Mouse (Mus musculus) liver, adult 2 months (tissue): ENCODE measurements around the gene Gtf3c4.

Experiments
- CTCF ChIP-seq: fragments of 200-500 bp; IDR thresholded peaks from 2 replicates; pipeline ENCODE4 v1.5.1; 2011; ENCODE audit warnings: low read depth, low read length, control low read depth
- POLR2A ChIP-seq: fragments of 200-500 bp; IDR thresholded peaks from 2 replicates; pipeline ENCODE4 v1.6.1; 2011; ENCODE audit warnings: low read length, control low read depth; ENCODE audit not compliant: insufficient read depth; ENCODE audit errors: extremely low read depth

DNA sequence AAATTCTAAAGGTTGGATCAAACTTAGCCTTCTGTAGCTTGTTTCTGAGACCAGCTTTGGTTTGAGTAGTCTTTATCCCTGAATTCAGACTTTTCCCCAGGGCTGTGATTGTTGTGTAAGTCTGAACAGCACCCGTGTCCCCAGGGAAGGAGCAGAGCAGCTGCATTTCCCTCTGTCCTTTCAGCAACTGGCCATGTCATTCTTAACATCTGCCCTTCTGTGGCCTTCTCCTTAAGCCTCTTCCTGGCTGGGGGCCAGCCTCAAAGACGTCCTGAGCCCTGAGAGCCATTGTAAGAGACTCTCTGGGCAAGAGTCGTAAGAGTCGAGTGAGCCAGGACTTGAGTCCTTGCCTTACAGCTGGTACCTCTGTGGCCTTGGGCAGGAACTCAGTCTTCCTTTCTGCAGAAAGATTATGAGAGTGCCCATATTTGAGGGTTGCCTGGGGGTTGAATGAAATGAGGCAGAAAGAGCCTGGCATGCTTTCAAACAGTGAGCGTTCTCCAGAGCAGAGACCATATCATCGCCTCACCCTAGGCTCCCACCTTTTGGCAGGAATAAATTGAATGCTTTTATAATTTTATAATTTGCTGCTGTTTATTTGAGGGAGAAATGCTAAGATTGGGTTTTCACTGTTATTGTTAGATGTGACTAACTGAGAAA, 42.8 kb upstream of the Gtf3c4 start:
- TF ChIP-seq CTCF (no peak), POLR2A (no peak)
